Mouse (Mus musculus) olfactory bulb, adult 2 months (tissue): ENCODE results near the gene Socs1. TPM values are rescaled to one million over a fixed set of nuclear protein-coding genes. Genes with fewer than 3 reads are reported as not detected.

Source experiments
- H3K27ac ChIP-seq: fragments of 200-500 bp; 2 replicates; pipeline ENCODE4 v1.5.1; 2012; ENCODE audit warnings: low read depth, low read length; ENCODE audit not compliant: insufficient read depth
- H3K4me1 ChIP-seq: fragments of 200-500 bp; 2 replicates; pipeline ENCODE4 v1.6.1; 2012; ENCODE audit warnings: low read length; ENCODE audit not compliant: control insufficient read depth, insufficient read depth
- H3K4me3 ChIP-seq: fragments of 200-500 bp; 2 replicates; pipeline ENCODE4 v1.5.1; 2012; ENCODE audit warnings: mild to moderate bottlenecking, low read depth, low read length, moderate library complexity; ENCODE audit not compliant: insufficient read depth
- CTCF ChIP-seq: fragments of 200-500 bp; IDR thresholded peaks from 2 replicates; pipeline ENCODE4 v1.5.1; 2012; ENCODE audit warnings: low read depth, mild to moderate bottlenecking, low read length, moderate library complexity; ENCODE audit not compliant: insufficient read depth
- POLR2A ChIP-seq: fragments of 200-500 bp; IDR thresholded peaks from 2 replicates; pipeline ENCODE4 v1.6.1; 2012; ENCODE audit warnings: mild to moderate bottlenecking, low read depth, low read length, moderate library complexity; ENCODE audit not compliant: insufficient read depth
- WGBS: fragments of 180-500 bp; shearing (Covaris S2); methylation state at CpG from one replicate; pipeline ENCODE4 v1.1.7; 2018; 5-methylcytosine and 5-hydroxymethylcytosine counted together
- polyA plus RNA-seq: library from polyadenylated mRNA; stranded (reverse); fragments of >200 nt; gene quantifications from 2 replicates; pipeline ENCODE4 v1.2.4, GENCODE M21; 2012; ENCODE audit warnings: low replicate concordance; ENCODE audit not compliant: missing spikeins, insufficient read depth, insufficient read length

Socs1 gene
- polyA plus RNA-seq, 1 experiment: not detected

GRCm38 (mm10) chr16:10788866-10789265, 3.5 kb upstream of the Socs1 start:
- no peak for TF ChIP-seq CTCF
- TF ChIP-seq POLR2A: no peak
- H3K4me3 ChIP-seq: no peak overlapping the region
- H3K27ac ChIP-seq: no peak overlapping the region
- peaks cover 15% of the 10 kb centered on the region for H3K4me1 ChIP-seq
- WGBS: 72% methylated on average over 4 of the region's 4 CpGs

DNA sequence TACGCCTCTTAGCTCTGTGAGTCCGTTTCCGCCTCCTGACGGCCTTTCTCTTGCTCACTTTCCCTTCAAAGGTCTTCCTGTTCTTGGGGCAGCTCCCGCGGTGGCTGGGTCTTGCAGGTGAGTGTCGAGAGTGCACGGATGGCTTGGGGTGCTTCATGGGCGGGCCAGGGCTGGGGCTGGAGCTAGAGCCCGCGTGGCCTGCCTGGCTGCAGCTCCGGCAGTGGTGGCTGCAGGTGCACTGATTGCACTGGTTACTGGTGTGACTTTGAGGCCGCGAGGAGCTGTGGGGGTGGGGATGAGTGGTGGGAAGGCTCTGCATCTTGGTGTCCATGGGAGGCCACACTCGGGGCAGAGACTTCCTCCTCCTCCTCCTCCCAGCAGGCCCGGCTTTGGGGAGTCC, 2.9 kb upstream of the Socs1 start, which contains the start of gene Tnp2:
TSS of gene Tnp2 (minus strand) at position 390 of the 400 bp plus-strand sequence.
- Histone ChIP-seq H3K4me3 (no peak within 1 kb of the TSS), H3K4me1 (peaks cover 15% of the 10 kb centered on the region), H3K27ac (no peak within 1 kb of the TSS)
- TF ChIP-seq POLR2A: no peak
- no peak for TF ChIP-seq CTCF
- WGBS: 71% methylated on average over 16 of the region's 16 CpGs

GRCm38 (mm10) chr16:10787548-10788058, 2.3 kb upstream of the Socs1 start:
- Histone ChIP-seq H3K27ac (no peak overlapping the region), H3K4me3 (no peak overlapping the region), H3K4me1 (peaks cover 21% of the 10 kb centered on the region)
- TF ChIP-seq CTCF: no peak
- TF ChIP-seq POLR2A: no peak
- WGBS: 84% methylated on average over 7 of the region's 7 CpGs

DNA sequence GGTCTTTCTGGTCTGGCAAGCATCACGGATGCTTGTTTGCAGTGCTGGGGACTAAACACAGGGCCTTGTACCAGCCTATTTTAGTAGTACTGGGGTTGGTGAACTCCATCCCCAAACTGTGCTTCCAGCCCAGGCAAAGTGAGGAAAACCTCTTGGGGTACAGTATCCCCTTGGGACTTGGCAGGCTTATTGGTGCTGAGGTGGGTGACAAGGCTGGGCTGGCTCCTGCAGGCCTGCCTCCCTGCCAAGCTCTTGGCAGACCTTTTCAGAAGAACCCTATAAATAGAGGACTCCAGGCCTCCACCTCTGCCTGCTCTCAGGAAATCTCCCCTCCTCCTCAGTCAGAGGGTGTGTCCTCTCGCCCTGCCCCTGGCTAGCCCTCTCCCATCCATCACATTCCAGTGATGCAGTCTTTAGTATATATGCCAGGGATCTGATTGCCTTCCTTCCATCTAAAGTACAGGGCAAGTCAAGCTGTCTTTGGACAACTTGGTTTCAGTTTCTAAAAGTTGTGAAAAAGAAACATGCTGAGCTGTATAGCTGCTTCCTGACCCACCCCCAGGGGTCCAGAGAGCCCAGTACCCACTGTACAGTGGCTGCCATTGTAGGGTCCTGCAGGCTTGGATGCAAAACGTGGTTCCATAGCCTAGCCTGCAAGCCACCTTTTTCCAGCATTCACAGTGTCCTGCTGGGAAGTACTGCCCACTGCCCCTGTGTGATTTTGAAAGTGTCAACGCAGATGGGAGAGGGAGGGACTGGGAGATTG, 1.6 kb upstream of the Socs1 start:
- H3K4me3 ChIP-seq: no peak overlapping the region
- 68% methylated on average over 4 of the region's 4 CpGs for WGBS
- H3K27ac ChIP-seq: no peak overlapping the region; the same call in 1 of the 2 replicates
- TF ChIP-seq CTCF (no peak), POLR2A (no peak)
- peaks cover 24% of the 10 kb centered on the region for H3K4me1 ChIP-seq

GRCm38 (mm10) chr16:10786288-10786687, 952 bp upstream of the Socs1 start:
- WGBS: under 1% methylated on average over 9 of the region's 9 CpGs
- Histone ChIP-seq H3K27ac (peak overlapping the region; percentile 71), H3K4me3 (peak overlapping the region; percentile 69), H3K4me1 (peaks cover 24% of the 10 kb centered on the region)
- TF ChIP-seq CTCF (peak; percentile 73), POLR2A (no peak)

- WGBS: under 1% methylated on average over 55 of the region's 55 CpGs
- peak overlapping the region; percentile 69 for H3K4me3 ChIP-seq
- H3K27ac ChIP-seq: peak overlapping the region; percentile 71
- TF ChIP-seq POLR2A: no peak
- peak; percentile 78 for TF ChIP-seq CTCF
- peaks cover 24% of the 10 kb centered on the region for H3K4me1 ChIP-seq
These were observed 454 bp downstream of the Socs1 start for GRCm38 (mm10) chr16:10784793-10785370.

DNA sequence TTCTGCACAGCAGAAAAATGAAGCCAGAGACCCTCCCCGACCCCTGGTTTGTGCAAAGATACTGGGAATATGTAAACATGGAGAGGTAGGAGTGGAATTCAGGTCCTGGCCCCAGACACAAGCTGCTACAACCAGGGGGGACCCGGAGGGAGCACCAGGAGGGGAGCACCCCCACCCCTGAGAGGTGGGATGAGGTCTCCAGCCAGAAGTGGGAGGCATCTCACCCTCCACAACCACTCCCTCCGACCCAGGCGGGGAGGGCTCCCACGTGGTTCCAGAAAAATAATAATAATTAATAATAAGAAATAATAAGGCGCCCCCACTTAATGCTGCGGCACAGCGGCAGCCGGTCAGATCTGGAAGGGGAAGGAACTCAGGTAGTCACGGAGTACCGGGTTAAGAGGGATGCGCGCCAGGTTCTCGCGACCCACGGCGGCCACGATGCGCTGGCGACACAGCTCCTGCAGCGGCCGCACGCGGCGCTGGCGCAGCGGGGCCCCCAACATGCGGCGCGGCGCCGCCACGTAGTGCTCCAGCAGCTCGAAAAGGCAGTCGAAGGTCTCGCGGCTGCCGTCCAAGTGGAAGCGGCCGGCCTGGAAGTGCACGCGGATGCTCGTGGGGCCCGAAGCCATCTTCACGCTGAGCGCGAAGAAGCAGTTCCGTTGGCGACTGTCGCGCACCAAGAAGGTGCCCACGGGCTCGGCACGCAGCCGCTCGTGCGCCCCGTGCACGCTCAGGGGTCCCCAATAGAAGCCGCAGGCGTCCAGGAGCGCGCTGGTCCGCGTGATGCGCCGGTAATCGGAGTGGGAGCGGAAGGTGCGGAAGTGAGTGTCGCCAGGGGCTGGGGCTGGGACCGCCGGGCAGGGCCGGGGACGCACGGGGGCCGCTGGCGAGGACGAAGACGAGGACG, 1.2 kb downstream of the Socs1 start:
- TF ChIP-seq CTCF: no peak
- no peak for TF ChIP-seq POLR2A
- Histone ChIP-seq H3K27ac (no peak overlapping the region), H3K4me1 (peaks cover 24% of the 10 kb centered on the region), H3K4me3 (peak overlapping the region; percentile 69)
- 4% methylated on average over 81 of the region's 81 CpGs for WGBS

DNA sequence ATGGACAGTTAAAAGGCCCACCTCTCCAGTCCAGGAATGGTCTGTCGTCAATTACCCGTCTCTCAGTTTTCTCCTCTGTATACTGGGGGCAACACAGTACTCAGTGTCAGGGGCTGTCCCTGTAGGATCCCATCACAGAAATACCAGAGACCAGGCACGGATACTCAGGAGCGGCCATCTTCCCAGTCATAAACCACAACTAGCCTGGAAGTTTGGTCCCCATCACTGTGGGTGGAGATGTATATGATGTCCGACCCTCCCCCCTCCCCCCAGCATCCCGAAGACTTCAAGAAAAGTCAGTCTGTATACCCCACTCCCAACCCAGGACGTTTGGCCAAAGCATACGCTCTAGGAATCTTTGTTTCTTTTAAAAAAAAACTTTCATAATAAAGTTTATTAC, 1.9 kb downstream of the Socs1 start:
- peaks cover 24% of the 10 kb centered on the region for H3K4me1 ChIP-seq
- H3K4me3 ChIP-seq: no peak overlapping the region
- H3K27ac ChIP-seq: no peak overlapping the region
- TF ChIP-seq POLR2A (no peak), CTCF (no peak)
- WGBS: 85% methylated on average over 8 of the region's 8 CpGs
